Mouse (Mus musculus) c-Kit-positive CD71-positive TER-119-positive erythroid progenitor cells, embryonic 14.5 days (primary cell): ENCODE data around the gene Cflar.

Source experiments
- DNase-seq: peaks from one replicate; pipeline ENCODE4 v3.0.0-alpha.2; 2013; ENCODE audit warnings: low spot score

Gene Cflar

GRCm38 (mm10) chr1:58712076-58713061 lies 1.1 kb downstream of the Cflar start:
- DNase-seq = peak; percentile 81

DNA sequence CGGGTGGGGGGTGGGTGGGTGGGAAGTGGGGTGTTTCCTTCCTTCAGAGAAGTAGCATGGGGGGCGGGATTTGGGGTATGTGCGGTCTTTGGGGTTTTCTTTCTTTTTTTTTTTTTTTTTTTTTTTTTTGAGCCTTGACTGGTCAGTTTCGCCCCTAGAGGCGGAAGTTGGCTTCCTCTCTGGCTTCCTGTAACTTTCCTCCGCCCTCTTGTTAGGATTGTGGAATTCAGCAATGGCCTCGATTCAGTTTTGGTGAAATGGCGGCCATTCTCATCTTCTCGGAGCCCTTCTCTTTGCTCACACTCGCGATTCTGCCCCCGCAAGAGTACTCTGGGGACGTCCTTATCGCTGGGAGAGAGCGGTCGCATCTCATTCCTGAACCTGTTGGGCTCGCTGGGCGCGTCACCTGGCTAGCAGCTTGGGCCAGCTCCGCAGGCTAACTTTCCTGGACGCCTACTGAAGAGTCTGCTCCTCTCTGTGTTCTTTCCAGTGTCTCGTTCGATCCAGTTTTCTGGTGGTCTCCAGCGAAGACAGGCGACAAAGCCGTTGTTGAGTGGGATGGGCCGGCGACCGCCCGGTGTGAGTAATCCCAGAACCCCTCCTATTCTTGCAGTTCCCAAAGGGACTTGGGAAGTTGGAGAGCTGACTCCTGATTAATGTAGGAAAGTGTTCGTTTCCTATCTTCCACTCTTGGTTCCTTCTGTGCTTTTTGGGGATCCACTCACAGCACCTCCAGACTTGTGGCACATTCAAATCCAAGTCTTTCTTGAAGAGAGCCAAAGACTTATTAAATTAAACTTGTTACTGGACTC lies 2.0 kb downstream of the Cflar start:
- DNase-seq = peak; percentile 53

DNA sequence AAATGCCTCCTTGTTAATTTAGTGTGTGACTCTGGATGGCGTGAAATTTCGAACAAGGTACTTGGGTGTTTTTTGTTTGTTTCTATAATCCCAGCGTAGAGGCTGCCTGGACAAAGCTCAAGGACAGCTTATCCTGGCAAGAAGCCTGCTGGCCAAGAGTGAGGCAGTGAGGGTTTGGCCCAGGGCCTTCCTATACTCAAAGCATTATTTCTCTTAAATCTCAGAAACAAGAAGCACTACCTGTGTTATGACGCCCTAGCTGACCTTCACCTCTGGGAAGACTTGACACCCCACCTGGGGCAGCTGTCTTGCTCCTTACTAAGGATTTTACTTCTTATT lies 2.6 kb downstream of the Cflar start:
- no peak for DNase-seq

GRCm38 (mm10) chr1:58714361-58714760 lies 3.1 kb downstream of the Cflar start:
- no peak for DNase-seq

DNA sequence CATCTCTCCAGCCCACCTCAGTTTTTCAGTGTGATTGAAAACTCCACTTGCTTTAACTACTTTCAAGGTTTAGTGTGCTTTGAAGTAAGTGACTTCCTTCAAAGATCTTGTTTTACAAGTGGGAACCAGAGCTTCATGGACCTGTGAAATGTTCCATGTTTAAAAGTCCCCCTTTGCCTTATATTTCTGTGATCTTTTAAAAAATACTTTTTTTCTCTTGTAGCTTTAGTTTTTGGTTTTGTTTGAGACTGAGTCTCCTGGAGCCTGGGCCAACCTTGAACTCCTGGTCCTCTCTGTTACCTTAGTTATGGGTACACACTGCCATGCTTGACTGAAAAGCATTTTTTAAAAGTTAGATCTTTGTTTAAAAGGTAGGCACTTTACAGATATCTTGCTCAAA lies 4.2 kb downstream of the Cflar start:
- no peak for DNase-seq

GRCm38 (mm10) chr1:58716162-58716882 lies 5.0 kb downstream of the Cflar start:
- no peak for DNase-seq

DNA sequence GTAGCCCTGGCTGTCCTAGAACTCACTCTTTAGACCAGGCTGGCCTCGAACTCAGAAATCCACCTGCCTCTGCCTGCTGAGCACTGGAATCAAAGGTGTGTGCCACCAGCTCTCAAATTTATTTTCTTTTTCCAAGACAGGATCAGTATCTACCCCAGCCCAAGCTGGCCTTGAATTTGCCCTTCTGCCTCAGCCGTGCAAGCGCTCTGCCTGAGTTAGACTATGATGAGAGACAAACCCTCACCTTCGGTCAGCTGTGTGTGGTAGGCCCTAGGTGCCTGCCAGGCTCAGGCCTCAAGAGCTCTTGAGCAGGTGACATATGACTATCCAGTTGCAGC lies 5.5 kb downstream of the Cflar start:
- DNase-seq = no peak

DNA sequence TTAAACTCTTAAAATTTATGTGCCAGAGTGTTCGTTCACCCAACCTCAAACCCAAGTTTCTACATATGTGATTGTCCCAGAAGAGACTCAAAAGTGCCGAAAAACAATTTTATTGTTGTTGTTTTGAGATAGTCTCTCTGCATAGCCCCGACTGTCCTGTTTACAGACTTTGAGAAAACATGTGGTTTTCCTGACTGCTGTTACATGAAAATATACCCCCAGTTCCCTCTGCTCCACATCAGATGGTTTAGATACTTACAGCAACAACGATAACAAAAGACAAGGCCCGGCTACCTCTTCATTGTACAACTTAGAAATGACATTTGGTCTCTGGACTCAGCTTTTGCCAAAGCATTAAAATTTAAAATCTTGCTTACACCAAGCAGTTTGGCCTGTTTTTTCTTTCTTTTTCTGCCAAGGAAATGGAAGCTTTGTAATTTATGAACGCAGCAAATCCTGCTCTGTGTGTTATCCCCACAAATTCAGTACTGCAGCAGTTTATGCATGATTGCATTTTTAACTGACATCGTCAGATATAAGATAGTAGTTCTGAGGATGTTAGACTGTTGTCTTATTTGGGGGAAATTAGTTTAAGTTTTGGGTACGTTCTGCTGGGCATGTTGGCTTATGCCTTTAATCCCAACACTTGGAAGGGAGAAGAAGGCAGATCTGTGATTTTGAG lies 6.4 kb downstream of the Cflar start:
- no peak for DNase-seq

GRCm38 (mm10) chr1:58719356-58719945 lies 8.1 kb downstream of the Cflar start:
- no peak for DNase-seq

- no peak for DNase-seq
Observed at GRCm38 (mm10) chr1:58720090-58720489, 8.8 kb downstream of the Cflar start.

DNA sequence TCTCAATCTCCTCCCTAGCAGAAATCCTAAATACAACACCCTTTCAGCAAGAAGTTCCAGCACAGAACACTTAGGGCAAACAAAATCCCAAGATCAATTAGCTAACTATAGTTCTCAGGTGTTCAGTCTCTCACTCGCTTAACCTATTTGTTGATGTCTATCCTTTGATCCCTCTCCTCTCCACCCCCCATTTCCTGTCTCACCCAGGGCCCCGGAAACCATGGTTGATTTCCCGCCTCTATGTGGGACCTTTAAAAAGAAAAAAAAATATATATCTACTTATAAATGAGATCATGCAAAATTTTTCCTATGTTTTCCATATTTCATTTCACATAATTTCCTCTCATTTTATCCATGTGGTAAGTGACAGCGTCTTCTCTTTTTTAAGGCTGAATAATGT lies 9.7 kb downstream of the Cflar start:
- DNase-seq = no peak

DNA sequence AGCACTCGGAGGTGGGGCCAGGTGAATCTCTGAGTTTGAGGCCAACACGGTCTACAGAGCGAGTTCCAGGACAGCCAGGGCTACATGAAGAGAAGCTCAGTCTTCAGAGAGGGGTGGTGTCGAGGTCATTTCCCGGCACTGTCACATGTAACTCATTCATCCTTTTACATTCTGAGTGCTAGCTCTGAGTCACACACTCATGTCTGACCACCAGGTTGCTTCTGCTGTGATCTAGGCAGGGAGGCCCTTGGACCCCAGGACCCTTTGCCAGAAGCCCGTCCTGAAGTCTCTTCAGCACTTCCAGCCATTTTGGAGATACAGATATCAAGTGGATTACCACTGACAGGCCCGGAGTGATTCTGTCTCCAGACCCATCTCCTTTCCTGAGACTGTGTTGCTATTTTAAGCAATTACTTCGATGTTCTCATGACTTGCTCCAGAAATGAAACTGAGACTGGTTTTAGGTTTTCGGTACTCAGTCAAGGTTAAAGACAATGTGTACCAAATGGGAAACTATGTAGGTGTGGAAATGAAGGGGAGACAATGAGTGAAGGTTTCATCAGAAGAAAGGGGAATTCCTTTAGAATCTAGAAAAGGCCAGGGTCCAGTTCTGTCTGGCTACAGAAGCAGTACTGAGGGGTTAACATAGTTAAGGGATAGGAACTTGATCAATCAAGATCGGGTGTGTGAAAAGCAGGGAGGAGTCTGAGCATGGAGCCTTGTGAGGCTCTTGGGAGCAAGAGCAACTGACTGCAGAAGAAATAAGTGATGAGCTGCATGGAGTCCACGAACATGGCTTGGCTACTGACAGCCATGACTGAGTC lies 11.0 kb downstream of the Cflar start:
- DNase-seq = no peak

- DNase-seq = no peak
Observed at GRCm38 (mm10) chr1:58723062-58723808, 11.9 kb downstream of the Cflar start.

- DNase-seq = no peak
Observed at GRCm38 (mm10) chr1:58723809-58724405, 12.6 kb downstream of the Cflar start.

DNA sequence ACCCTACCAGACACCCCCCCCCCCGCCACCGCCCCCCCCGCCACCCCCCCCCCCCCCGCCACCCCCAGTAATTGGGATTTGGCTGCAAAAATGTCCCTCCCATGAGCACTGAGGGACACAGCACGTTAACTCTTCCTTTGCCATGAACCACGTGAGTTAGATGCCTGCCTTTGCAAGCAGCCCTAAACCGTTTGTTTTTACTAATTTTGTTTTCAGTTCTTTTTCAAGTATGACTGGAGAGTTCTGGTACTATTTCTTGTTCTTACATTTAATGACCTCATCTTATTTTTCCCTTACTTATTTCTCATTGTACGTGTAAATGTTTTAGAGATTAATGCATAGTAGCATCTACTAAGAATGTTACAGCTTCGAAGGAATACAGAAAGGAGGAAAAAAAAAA lies 13.2 kb downstream of the Cflar start:
- DNase-seq = no peak

DNA sequence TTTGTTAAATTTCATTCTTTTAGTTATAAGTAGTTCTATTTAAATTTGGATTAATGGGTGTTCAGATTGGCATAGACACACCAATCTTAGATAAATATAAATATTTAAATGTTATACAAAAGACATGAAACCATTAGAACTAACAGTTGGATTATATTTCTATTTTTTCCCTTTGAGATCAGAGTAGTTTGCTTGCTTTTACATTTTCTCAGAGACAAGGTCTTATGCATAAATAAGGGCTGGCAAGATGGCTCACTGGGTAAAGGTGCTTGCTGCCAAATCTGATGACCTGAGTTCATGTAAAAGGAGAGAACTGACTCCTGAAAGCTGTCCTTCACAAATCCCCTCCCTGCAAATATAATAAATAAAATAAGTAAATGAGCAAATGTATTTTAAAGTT lies 13.8 kb downstream of the Cflar start:
- no peak for DNase-seq

- DNase-seq = no peak
Observed at GRCm38 (mm10) chr1:58725767-58726166, 14.5 kb downstream of the Cflar start.

- DNase-seq = no peak
Observed at GRCm38 (mm10) chr1:58727019-58727746, 15.9 kb downstream of the Cflar start.
